Mouse (Mus musculus): ENCODE results near the gene Spty2d1. TPM values are rescaled to one million over a fixed set of nuclear protein-coding genes. Genes with fewer than 3 reads are reported as not detected.

The Spty2d1 gene
- polyA plus RNA-seq (2015; fragmentation: Nextera tagmentation; extraction: Ambion mirVana), result 13.1 and 15.0 TPM in 2 replicates

DNA sequence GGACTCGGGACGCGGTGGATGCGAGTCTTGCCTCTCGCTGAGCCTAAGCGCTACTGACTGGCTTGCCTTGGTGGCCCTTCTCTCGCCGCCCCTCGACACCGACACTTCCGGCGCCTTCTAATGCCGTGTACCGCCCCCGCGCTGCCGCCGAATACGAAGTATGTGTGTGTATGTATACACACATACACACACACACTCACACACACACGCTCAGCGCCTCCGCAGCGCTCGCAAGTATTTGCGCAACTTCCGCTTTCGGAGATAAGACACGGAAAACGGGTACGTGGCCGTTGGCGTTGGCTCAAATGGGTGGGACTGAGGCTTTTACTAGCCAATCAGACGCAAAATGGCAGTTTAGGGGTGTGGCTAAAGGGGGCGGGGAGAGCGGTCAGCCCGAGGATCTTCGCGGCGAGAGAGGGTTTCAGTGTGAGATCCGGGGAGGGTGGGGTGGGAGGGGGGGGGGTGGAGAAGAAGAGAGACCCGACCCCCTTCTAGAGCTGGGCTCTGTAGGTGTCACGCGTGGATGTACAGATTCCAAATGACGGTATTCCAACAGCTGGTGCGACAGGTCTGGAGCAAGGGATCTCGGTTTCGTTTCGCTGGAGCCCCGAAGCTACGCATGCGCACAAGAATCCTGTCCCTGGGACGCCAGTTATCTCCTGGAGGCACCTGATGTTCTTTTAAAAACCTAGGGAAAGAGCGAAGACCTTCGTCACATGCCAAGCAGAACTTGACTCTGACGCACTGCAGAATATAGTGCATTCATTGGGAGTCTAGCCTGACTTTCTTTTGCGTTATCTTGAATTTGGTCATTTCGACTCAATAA, at the start of gene Spty2d1:
Gene Spty2d1, minus strand, starts transcription at position 244 of the 826 bp plus-strand sequence.
- peak within 1 kb of the TSS; percentile 92 for H3K4me3 ChIP-seq (ENCODE audit: low read length)
- peak; percentile 92 for ATAC-seq (replicated peaks; ENCODE audit: extremely low read depth, insufficient read depth, low FRiP score)
- H3K27ac ChIP-seq (ENCODE audit: low read length), result peak within 1 kb of the TSS; percentile 95
- H3K4me2 ChIP-seq (ENCODE audit: low read depth, low read length), result peak within 1 kb of the TSS; percentile 98
- no peaks in the 10 kb centered on the region for H3K27me3 ChIP-seq (ENCODE audit: control insufficient read depth, insufficient read depth, low read length)
- H3K9me3 ChIP-seq (replicated peaks; ENCODE audit: control insufficient read depth, low read length), result no peaks in the 10 kb centered on the region
- H3K9ac ChIP-seq (ENCODE audit: low read length), result peak within 1 kb of the TSS; percentile 89
- peaks cover 31% of the 10 kb centered on the region for H3K4me1 ChIP-seq (ENCODE audit: control insufficient read depth, insufficient read depth, low read length)
- no peaks in the 10 kb centered on the region for H3K36me3 ChIP-seq (ENCODE audit: control insufficient read depth, insufficient read depth)
- WGBS, result under 1% methylated on average over 57 of the region's 57 CpGs

DNA sequence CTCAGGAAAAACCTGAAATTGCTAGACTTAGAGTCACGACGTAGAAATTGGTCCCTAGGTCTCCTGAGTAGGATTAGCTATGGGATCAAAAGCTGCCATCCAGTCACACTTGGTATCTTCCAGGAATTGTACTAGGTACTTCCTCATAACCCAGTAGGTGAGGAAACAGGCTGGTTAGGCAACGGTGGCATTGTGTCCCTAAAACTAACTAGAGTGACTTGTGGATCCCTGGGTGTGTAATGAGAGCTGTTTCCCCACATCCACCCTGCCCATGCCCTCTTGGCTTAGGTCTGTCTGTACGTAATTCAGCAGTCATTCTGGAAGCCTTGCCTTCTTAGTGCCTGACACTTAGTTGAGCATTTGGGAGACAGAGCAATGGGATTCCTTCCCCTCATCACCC, 48.1 kb upstream of the Spty2d1 start:
- no peak overlapping the region for H3K9ac ChIP-seq (ENCODE audit: low read length)
- H3K4me1 ChIP-seq (ENCODE audit: control insufficient read depth, insufficient read depth, low read length), result peaks cover 26% of the 10 kb centered on the region
- ATAC-seq (replicated peaks; ENCODE audit: extremely low read depth, insufficient read depth, low FRiP score), result no peak
- H3K4me3 ChIP-seq (ENCODE audit: low read length), result no peak overlapping the region
- no peak overlapping the region for H3K27ac ChIP-seq (ENCODE audit: low read length)
- H3K36me3 ChIP-seq (ENCODE audit: control insufficient read depth, insufficient read depth), result peaks cover 5% of the 10 kb centered on the region; the same call in 1 of the 2 replicates
- no peaks in the 10 kb centered on the region for H3K9me3 ChIP-seq (replicated peaks; ENCODE audit: control insufficient read depth, low read length)
- H3K4me2 ChIP-seq (ENCODE audit: low read depth, low read length), result no peak overlapping the region
- 84% methylated on average over 4 of the region's 4 CpGs for WGBS
- H3K27me3 ChIP-seq (ENCODE audit: control insufficient read depth, insufficient read depth, low read length), result no peaks in the 10 kb centered on the region

DNA sequence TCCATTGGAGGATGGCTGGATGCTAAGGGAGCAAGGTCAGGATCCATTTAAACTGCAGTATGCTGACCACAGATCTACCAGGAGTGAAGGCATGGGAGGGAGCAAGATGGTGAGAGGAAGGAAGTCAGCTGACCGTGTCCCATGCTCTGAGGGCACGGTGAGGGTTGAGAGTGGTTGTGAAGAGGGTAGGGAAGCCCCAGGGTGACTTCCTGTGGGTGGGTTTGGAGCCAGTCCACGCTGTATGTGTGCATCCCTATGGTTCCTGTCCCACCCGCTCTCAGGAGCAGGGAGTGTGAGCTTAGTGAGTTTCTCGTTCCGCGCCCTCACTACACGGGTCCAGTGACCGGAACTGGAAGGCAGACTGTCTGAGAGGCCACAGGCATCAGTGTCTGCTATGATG, 47.5 kb upstream of the Spty2d1 start:
- no peak overlapping the region for H3K9ac ChIP-seq (ENCODE audit: low read length)
- 71% methylated on average over 9 of the region's 9 CpGs for WGBS
- H3K27me3 ChIP-seq (ENCODE audit: control insufficient read depth, insufficient read depth, low read length), result no peaks in the 10 kb centered on the region
- H3K4me1 ChIP-seq (ENCODE audit: control insufficient read depth, insufficient read depth, low read length), result peaks cover 30% of the 10 kb centered on the region
- H3K4me3 ChIP-seq (ENCODE audit: low read length), result no peak overlapping the region
- H3K36me3 ChIP-seq (ENCODE audit: control insufficient read depth, insufficient read depth), result peaks cover 5% of the 10 kb centered on the region; the same call in 1 of the 2 replicates
- H3K27ac ChIP-seq (ENCODE audit: low read length), result no peak overlapping the region
- H3K4me2 ChIP-seq (ENCODE audit: low read depth, low read length), result no peak overlapping the region
- H3K9me3 ChIP-seq (replicated peaks; ENCODE audit: control insufficient read depth, low read length), result no peaks in the 10 kb centered on the region
- no peak for ATAC-seq (replicated peaks; ENCODE audit: extremely low read depth, insufficient read depth, low FRiP score)

DNA sequence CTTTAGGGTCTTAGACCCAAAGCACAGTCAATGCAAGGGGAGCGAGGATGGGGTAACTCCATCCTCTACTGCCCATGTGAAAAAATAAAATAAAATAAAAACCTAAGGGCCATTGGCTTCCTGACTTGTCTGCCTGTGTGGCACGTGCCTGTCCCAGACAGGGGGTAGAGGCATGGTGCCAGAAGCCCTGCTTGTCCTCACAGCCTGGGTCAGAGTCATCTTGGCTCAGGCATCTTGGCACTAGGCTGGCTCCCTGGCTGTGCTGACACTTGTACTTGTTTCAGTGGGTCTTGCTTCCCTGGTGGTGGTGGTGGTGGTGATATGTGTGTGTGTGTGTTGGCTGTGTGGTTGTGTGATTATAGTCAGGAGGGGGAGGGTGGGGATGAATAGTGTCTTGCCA, 46.5 kb upstream of the Spty2d1 start:
- Histone ChIP-seq H3K27ac (ENCODE audit: low read length) (no peak overlapping the region), H3K4me3 (ENCODE audit: low read length) (no peak overlapping the region), H3K4me2 (ENCODE audit: low read depth, low read length) (no peak overlapping the region), H3K27me3 (ENCODE audit: control insufficient read depth, insufficient read depth, low read length) (no peaks in the 10 kb centered on the region), H3K36me3 (ENCODE audit: control insufficient read depth, insufficient read depth) (peaks cover 5% of the 10 kb centered on the region; the same call in 1 of the 2 replicates), H3K9me3 (replicated peaks; ENCODE audit: control insufficient read depth, low read length) (no peaks in the 10 kb centered on the region), H3K9ac (ENCODE audit: low read length) (no peak overlapping the region), H3K4me1 (ENCODE audit: control insufficient read depth, insufficient read depth, low read length) (peaks cover 27% of the 10 kb centered on the region)
- WGBS, result 69% methylated on average over 2 of the region's 2 CpGs
- no peak for ATAC-seq (replicated peaks; ENCODE audit: extremely low read depth, insufficient read depth, low FRiP score)

DNA sequence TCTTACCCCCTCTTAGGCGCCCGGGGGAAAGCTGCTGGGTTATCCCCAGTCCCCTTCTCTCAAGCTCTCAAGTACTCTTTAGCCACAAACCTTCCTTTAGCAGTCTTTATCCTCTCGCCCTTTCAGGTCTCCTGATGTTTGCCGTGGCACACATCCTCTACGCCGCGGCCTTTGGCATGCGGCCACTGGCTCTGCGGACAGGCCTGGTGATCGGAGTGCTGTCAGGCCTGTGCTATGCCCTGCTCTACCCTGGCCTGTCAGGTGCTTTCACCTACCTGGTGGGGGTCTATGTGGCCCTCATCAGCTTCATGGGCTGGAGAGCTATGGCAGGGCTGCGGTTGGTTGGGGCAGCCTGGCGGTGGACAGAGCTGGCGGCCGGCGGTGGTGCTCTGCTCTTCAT, 45.1 kb upstream of the Spty2d1 start:
- H3K9me3 ChIP-seq (replicated peaks; ENCODE audit: control insufficient read depth, low read length), result no peaks in the 10 kb centered on the region
- H3K4me3 ChIP-seq (ENCODE audit: low read length), result no peak overlapping the region
- no peak overlapping the region for H3K4me2 ChIP-seq (ENCODE audit: low read depth, low read length)
- peaks cover 5% of the 10 kb centered on the region; the same call in 1 of the 2 replicates for H3K36me3 ChIP-seq (ENCODE audit: control insufficient read depth, insufficient read depth)
- H3K27me3 ChIP-seq (ENCODE audit: control insufficient read depth, insufficient read depth, low read length), result no peaks in the 10 kb centered on the region
- WGBS, result 85% methylated on average over 15 of the region's 15 CpGs
- no peak for ATAC-seq (replicated peaks; ENCODE audit: extremely low read depth, insufficient read depth, low FRiP score)
- H3K9ac ChIP-seq (ENCODE audit: low read length), result no peak overlapping the region
- peaks cover 22% of the 10 kb centered on the region for H3K4me1 ChIP-seq (ENCODE audit: control insufficient read depth, insufficient read depth, low read length)
- no peak overlapping the region for H3K27ac ChIP-seq (ENCODE audit: low read length)

DNA sequence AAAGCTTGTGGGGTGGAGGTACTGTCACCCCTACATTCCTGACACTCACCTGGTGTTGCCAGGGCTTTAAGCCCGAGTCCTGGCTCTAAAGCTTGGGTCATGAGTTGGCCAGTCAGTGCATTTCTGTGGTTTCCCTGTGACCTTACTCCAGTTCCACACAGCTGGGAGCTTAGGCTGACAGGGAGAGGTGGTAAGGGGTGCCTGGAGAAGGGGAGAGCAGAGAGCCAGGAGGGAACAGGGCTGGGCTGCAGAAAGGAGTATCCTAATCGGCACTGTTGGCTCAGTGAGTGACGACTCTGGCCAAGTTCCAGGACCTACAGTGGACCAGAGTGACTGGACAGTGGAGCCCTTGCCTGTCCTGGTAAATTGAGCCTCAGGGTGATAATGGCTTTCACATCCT, 44.1 kb upstream of the Spty2d1 start:
- peak overlapping the region; percentile 61 for H3K9ac ChIP-seq (ENCODE audit: low read length)
- H3K27ac ChIP-seq (ENCODE audit: low read length), result peak overlapping the region; percentile 88
- H3K27me3 ChIP-seq (ENCODE audit: control insufficient read depth, insufficient read depth, low read length), result no peaks in the 10 kb centered on the region
- H3K4me1 ChIP-seq (ENCODE audit: control insufficient read depth, insufficient read depth, low read length), result peaks cover 22% of the 10 kb centered on the region
- H3K4me2 ChIP-seq (ENCODE audit: low read depth, low read length), result peak overlapping the region; percentile 79
- ATAC-seq (replicated peaks; ENCODE audit: extremely low read depth, insufficient read depth, low FRiP score), result peak; percentile 11; the same call in 1 of the 2 replicates
- no peaks in the 10 kb centered on the region for H3K9me3 ChIP-seq (replicated peaks; ENCODE audit: control insufficient read depth, low read length)
- H3K36me3 ChIP-seq (ENCODE audit: control insufficient read depth, insufficient read depth), result peaks cover 5% of the 10 kb centered on the region; the same call in 1 of the 2 replicates
- WGBS, result 18% methylated on average over 3 of the region's 3 CpGs
- H3K4me3 ChIP-seq (ENCODE audit: low read length), result peak overlapping the region; percentile 28

DNA sequence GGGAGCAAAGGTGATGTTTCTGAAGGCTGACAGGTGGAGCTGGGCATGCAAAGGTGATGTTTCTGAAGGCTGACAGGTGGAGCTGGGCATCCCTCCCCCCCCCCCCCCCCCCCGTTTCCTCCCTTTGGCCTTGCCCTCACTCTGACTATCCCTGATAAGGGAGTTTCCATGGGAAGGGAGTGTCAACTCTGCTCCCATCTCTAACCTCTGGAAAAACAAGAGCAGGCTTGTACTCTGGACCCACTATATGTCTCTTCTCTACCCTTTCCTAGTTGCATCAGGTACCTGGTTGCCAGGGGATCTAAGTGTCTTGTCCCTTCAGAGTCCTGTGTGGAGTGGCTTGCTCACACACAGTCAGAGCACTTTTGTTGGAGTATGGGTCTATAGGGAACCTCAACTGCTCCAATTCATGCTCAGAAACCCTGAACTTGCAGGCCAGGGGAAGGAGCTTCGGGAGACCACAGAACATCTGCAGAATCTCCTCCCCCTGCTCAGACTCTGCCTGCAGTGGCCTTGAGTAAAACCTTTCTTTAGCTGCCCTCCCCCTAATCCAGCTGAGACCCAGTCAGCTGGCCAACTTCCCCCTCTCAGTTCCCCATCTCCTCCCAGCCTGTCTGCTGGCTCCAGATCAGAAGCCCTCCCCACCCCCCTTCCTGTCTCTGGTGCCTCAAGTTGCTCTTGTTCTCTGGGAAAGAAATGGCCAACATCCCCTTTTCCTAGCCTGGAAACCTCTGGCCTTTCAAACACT, 43.4 kb upstream of the Spty2d1 start:
- 7% methylated on average over 2 of the region's 2 CpGs for WGBS

DNA sequence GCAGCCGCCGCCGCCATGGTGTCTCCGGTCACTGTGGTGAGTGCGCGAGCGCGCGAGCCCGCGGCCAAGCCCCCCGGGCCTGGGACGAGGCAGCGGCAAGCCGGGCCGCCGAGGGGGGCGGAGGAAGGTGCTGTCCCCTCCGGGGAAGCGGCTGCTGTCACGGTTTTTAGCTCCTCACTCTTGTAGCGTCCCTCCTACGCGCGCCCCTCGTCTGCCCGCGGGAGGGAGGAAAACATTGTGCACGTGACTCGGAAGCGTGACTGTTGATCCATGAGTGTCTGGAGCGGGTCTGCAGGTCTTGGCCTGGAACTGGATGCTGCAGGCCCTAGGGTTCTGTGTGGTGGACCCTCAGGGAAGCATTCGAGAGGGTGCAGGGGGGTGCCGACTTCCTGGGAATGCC, 42.6 kb upstream of the Spty2d1 start:
- peak overlapping the region; percentile 88 for H3K27ac ChIP-seq (ENCODE audit: low read length)
- H3K27me3 ChIP-seq (ENCODE audit: control insufficient read depth, insufficient read depth, low read length), result no peaks in the 10 kb centered on the region
- no peaks in the 10 kb centered on the region for H3K9me3 ChIP-seq (replicated peaks; ENCODE audit: control insufficient read depth, low read length)
- peak overlapping the region; percentile 78 for H3K4me3 ChIP-seq (ENCODE audit: low read length)
- ATAC-seq (replicated peaks; ENCODE audit: extremely low read depth, insufficient read depth, low FRiP score), result peak; percentile 32
- peak overlapping the region; percentile 78 for H3K9ac ChIP-seq (ENCODE audit: low read length)
- peaks cover 22% of the 10 kb centered on the region for H3K4me1 ChIP-seq (ENCODE audit: control insufficient read depth, insufficient read depth, low read length)
- H3K4me2 ChIP-seq (ENCODE audit: low read depth, low read length), result peak overlapping the region; percentile 79
- under 1% methylated on average over 30 of the region's 34 CpGs for WGBS
- H3K36me3 ChIP-seq (ENCODE audit: control insufficient read depth, insufficient read depth), result peaks cover 5% of the 10 kb centered on the region; the same call in 1 of the 2 replicates

More for the DNA sequence above, 43.4 kb upstream of the Spty2d1 start:
- peaks cover 22% of the 10 kb centered on the region for H3K4me1 ChIP-seq (ENCODE audit: control insufficient read depth, insufficient read depth, low read length)
- peak overlapping the region; percentile 78 for H3K4me3 ChIP-seq (ENCODE audit: low read length)
- peak overlapping the region; percentile 78 for H3K9ac ChIP-seq (ENCODE audit: low read length)
- H3K27ac ChIP-seq (ENCODE audit: low read length), result peak overlapping the region; percentile 88
- H3K9me3 ChIP-seq (replicated peaks; ENCODE audit: control insufficient read depth, low read length), result no peaks in the 10 kb centered on the region
- peaks cover 5% of the 10 kb centered on the region; the same call in 1 of the 2 replicates for H3K36me3 ChIP-seq (ENCODE audit: control insufficient read depth, insufficient read depth)
- ATAC-seq (replicated peaks; ENCODE audit: extremely low read depth, insufficient read depth, low FRiP score), result peak; percentile 14; the same call in 1 of the 2 replicates
- no peaks in the 10 kb centered on the region for H3K27me3 ChIP-seq (ENCODE audit: control insufficient read depth, insufficient read depth, low read length)
- H3K4me2 ChIP-seq (ENCODE audit: low read depth, low read length), result peak overlapping the region; percentile 79

All from heart, embryonic 16.5 days (tissue).